Mouse (Mus musculus): Measurements from ENCODE around the gene Gdf7. TPM values are rescaled to one million over a fixed set of nuclear protein-coding genes. Genes with fewer than 3 reads are reported as not detected.

Gene Gdf7
- total RNA-seq, 2 experiments from 2014 or later, result not detected

DNA sequence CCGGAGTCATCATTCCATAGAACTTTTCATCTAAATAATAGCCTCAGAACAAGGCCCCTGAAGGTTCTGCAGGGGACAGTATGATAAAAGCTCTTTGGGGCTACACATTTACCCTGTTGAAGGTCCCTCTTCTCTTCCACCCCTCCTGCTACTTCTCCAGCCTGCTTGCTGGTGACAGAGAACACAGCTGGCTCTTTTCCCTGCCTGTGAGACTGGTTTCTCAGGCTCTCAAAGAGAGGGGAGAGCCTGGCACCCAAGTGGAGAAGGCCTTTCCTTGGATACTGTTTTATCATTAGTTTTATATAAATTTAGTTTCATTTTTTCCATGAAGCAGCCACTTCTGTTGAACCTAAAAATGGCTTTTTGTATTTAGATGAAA lies 25.9 kb upstream of the Gdf7 start:
- DNase-seq (ENCODE audit: low spot score in 2 of 2), result no peak

GRCm38 (mm10) chr12:8326825-8327674 lies 25.3 kb upstream of the Gdf7 start:
- DNase-seq (ENCODE audit: low spot score in 2 of 2), result peak; percentile 99

DNA sequence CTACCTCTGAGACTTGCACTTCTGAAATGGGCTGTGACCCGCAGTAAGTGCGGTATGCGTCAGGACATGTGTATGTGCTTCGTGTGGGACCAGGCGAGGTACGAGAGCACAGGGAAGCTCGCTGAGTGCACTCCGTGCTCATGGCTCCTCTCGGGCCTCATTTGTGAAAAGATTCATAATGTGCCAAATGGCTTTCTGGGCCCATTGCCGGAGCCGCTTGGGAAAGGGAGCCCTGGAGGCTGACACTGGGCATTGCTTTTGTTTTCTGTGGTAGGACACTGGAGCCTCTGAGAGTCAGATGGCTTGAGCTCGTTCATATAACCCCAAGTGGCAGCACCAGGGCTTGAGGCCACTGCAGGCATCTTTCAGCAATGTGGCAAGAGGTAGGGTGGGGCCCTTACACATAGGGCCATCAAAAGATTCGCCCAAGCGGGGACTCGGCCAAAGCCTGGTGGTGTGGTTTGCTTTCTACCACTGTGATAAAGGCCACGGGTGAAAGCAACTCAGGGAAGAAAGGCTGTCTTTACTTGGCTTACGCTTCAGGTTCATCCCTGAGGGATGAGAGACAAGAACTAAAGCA lies 24.3 kb upstream of the Gdf7 start:
- DNase-seq (ENCODE audit: low spot score in 2 of 2), result peak; percentile 61 to 68

DNA sequence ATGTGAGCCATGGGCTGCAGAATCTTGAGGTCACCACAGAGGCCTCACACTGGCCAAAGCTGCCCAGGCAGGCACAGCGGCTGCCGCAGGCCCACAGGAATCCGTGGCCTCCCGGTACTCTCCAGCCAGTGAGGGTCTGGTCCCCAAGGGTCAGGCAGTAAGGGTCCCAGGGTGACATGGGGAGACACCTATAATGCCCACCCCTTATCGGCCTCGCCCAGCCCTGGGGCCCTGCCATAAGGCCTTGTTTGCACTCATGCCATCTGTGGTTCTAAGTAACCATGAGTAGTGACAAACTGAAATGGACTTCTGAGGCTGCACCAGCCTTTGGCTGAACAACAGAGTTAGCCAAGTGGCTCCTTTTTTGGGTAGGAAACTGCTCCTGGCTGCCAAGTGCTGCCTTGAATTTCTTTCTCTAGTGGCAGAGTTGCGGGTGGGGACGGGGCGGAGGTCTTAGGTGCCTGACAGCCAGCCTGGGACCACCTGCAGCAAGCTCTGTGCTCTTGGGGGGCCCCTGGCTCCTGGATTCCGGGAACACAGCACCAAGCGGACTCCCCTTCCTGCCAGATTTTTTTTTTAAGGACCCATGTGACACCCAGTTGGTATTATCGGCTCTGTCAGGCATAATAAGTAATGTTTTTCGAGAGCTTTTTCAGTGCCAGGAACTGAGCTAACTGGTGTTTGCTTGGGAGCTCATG lies 23.6 kb upstream of the Gdf7 start:
- peak; percentile 46 to 53 for DNase-seq (ENCODE audit: low spot score in 2 of 2)

GRCm38 (mm10) chr12:8324086-8324485 lies 22.3 kb upstream of the Gdf7 start:
- DNase-seq (ENCODE audit: low spot score in 2 of 2), result no peak

DNA sequence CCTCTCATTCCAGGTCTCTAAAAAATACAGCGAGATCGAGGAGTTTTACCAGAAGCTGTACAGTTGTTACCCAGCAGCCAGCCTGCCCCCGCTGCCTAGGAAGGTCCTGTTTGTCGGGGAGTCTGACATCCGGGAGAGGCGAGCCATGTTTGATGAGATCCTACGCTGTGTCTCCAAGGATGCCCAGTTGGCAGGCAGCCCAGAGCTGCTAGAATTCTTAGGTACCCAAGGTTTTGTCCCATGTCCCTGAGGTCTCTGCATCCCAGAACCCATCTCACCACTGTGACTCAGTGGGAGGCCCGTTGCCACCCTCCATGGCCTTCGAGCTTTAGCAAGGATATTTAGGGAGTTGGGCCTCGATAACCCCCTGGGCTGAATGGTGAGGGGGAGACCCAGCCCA lies 19.8 kb upstream of the Gdf7 start:
- no peak for DNase-seq (ENCODE audit: low spot score in 2 of 2)

- DNase-seq (ENCODE audit: low spot score in 2 of 2), result peak; percentile 87 to 92
Observed at GRCm38 (mm10) chr12:8320084-8320713, 18.4 kb upstream of the Gdf7 start.

- DNase-seq (ENCODE audit: low spot score in 2 of 2), result no peak
Observed at GRCm38 (mm10) chr12:8316541-8316940, 14.8 kb upstream of the Gdf7 start.

DNA sequence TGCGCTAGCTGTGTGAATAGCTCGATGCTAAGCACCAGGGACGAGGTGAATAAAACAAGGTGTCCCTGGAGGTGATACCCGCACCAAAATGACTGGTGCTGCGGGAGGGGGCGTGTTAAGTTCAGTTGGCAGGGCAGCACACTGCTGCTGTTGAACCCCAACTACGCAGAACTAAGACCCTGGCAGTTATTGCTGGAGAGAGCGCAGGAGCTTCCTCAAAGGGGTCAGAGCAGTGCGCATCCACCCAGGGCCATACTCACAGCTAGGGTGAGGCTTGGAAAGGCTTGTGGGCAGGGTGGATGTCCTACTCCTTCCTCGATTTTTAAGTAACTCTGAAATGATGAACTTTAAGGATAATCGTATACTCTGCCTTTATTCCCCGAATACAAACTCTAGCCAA lies 12.0 kb upstream of the Gdf7 start:
- DNase-seq (ENCODE audit: low spot score in 2 of 2), result no peak

GRCm38 (mm10) chr12:8313270-8313771 lies 11.6 kb upstream of the Gdf7 start, which contains the start of gene Hs1bp3:
Gene Hs1bp3 (plus strand): TSS chr12:8313432.
- DNase-seq (ENCODE audit: low spot score in 2 of 2), result peak; percentile 87 to 91

DNA sequence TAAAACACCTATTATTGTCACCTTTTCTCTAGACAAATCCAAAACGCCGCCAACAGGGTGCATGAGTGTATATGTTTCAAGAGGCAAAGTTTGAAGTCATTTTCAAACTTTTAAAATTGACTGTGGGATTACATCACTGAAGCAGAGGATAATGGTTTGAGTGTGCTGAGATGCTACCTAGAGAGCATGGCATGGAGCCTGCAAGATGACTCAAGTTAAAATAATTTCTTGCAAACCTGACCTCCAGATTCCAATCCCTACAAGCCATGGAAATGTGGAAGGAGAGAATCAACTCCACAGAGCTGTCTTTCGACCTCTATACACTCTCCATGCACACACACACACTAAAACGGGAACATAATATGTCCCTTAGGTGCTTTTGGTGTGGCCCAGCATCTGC lies 10.5 kb upstream of the Gdf7 start:
- no peak for DNase-seq (ENCODE audit: low spot score in 2 of 2)

GRCm38 (mm10) chr12:8310992-8311391 lies 9.2 kb upstream of the Gdf7 start:
- no peak for DNase-seq (ENCODE audit: low spot score in 2 of 2)

GRCm38 (mm10) chr12:8306910-8307309 lies 5.2 kb upstream of the Gdf7 start:
- no peak for DNase-seq (ENCODE audit: low spot score in 2 of 2)

DNA sequence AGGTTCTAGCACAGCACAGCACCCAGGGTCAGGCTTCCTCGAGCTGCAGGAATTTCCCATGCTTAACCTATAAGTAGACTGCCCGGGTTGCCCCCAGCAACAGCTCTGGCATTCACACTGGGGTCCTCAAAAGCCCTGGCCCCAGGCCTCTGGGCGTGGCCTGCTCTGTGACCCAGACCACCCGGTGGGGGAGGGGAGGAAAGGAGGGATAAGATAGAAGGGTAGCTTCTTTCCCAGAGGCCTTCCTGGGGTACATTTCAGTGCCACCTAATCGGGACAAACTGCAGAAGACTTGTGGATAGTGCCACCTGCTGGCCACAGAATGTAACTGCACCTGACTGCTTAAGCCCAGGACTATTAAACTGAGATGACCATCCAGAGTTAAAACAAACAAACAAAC lies 4.7 kb upstream of the Gdf7 start:
- DNase-seq (ENCODE audit: low spot score in 2 of 2), result peak; percentile 77 to 81

DNA sequence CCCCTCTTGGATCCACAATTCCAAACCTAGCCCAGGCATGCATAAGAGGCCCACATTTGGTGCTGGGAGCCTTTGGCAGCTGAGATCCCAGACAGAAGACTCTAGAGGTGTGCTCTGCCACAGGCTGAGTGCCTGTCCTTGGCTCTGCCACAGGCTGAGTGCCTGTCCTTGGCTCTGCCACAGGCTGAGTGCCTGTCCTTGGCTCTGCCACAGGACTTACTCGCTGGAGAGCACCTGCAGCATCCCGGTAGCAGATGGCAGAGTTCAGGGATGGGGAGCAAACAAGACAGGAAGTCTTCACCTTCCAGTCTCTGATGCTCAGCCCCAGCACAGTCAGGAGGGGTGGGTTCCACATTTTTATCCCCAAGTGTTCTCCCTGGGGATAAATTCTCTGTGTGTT lies 3.5 kb upstream of the Gdf7 start:
- DNase-seq (ENCODE audit: low spot score in 2 of 2), result no peak

- no peak for DNase-seq (ENCODE audit: low spot score in 2 of 2)
Observed at GRCm38 (mm10) chr12:8301011-8301814, 541 bp downstream of the Gdf7 start.

GRCm38 (mm10) chr12:8300521-8300920 lies 1.2 kb downstream of the Gdf7 start:
- DNase-seq (ENCODE audit: low spot score in 2 of 2), result no peak

GRCm38 (mm10) chr12:8300111-8300480 lies 1.7 kb downstream of the Gdf7 start:
- no peak for DNase-seq (ENCODE audit: low spot score in 2 of 2)

DNA sequence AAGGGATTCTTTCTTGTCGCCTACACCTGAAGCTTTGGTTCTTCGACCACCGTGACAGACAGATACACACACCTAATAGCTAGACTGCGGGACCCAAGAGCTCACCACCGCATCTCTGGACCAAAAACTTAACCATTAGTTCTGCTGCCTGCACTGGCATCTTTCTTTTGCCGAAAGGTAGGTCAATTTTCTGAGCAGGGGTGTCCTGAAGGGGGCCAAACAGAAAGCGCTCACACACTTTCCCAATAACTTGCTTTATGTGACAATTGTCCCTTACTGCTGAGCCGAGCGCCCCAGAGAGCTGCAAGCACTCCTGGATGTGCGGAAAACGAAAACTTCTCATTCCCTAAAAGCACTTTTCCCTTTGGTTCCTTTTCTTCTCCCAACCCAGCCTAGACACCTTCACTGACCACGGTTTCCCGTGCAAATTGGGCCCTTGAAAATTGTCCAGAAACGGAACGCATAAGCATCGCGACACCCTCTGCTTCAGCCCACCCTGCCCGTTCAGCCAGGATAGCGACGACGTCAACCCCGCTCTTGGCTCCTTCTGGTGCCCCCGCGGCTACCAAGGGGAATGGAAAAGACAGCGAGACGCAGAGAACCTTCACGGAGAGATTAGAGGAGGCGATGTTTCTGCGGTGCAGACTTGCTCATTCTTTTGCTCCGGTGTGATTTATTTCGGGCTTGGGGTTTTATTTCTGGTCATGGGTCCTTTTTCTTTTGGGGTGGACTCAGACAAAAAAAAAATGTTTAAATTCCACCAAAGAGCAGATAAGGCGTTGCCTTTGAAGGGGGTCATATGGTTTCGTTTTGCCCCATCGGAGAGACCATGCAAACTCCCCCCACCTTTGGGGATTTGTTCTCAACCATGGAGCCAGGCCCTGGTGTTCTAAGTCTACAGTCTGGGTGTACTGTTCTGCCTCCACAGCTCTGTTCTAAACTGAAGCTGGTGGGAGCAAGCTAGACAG lies 2.3 kb downstream of the Gdf7 start:
- DNase-seq (ENCODE audit: low spot score in 2 of 2), result no peak

All from layer of hippocampus, postnatal 10 days (tissue).